In genomic region chr15:10631541-10631940, GRCm38 (mm10) we compare ENCODE assay signal across 22 mouse cellular contexts.
DNase-seq lines count a peak whose midpoint lies in the region; ATAC-seq and TF ChIP-seq lines count a peak whose summit lies in the region.
"Had no signal": no experiment of that assay in that cellular context is flagged by ENCODE, and none has a peak within 500 bp of the region (broad histone marks: within the 10 kb centered on the region; RNA-seq: fewer than 3 reads in every experiment).

No protein-coding gene starts in this region.

- peaks cover 4% of the 10 kb centered on the region for H3K4me1 ChIP-seq in ES-Bruce4 (ENCODE audit: control insufficient read depth, insufficient read depth, low read length)

- no peak overlapping the region for H3K9ac ChIP-seq in ES-Bruce4 (ENCODE audit: low read depth, poor library complexity, severe bottlenecking)
- H3K9ac ChIP-seq: embryonic facial prominence, embryonic 12.5 days; embryonic facial prominence, embryonic 15.5 days; forebrain, postnatal 0 days; hindbrain, embryonic 13.5 days; intestine, embryonic 15.5 days had no signal

- peak; percentile 44 for DNase-seq in ES-CJ7 (ENCODE audit: low read depth, low spot score)
- DNase-seq in ZHBTc4 (ENCODE audit: low read depth, low spot score): peak; percentile 74
- no peak for DNase-seq in thymus, postnatal 14 days
- no peak for DNase-seq in right cerebral cortex, postnatal 36 days (ENCODE audit: low spot score in 2 of 2)
- DNase-seq: adrenal gland, postnatal 10 days; adrenal gland, postnatal 36 days; cerebellum, adult 18-20 months; cerebellum, adult 9-10 months; cerebellum, postnatal 14 days; forebrain, postnatal 0 days; gastrocnemius, adult 2 months; gastrocnemius, postnatal 14 days; heart, adult 2 months had no signal

- no peak for TF ChIP-seq CTCF in ES-Bruce4 (IDR thresholded peaks at IDR 0.05; ENCODE audit: low read depth, low read length)

- H3K4me3 ChIP-seq in ES-Bruce4 (ENCODE audit: low read depth, low read length): no peak overlapping the region
- H3K4me3 ChIP-seq: embryonic facial prominence, embryonic 12.5 days; embryonic facial prominence, embryonic 15.5 days; gastrocnemius, adult 2 months; heart, adult 2 months; hindbrain, embryonic 13.5 days; intestine, embryonic 15.5 days had no signal

- peak overlapping the region; percentile 57 for H3K27ac ChIP-seq in ES-Bruce4 (ENCODE audit: insufficient read depth, low read length)
- H3K27ac ChIP-seq: embryonic facial prominence, embryonic 12.5 days; gastrocnemius, adult 2 months; heart, adult 2 months; hindbrain, embryonic 13.5 days; intestine, embryonic 15.5 days had no signal

- no peak for TF ChIP-seq EP300 in ES-Bruce4 (IDR thresholded peaks at IDR 0.05; ENCODE audit: insufficient read depth, low read depth, low read length)

- no peaks in the 10 kb centered on the region for H3K9me3 ChIP-seq in ES-Bruce4 (replicated peaks; ENCODE audit: control insufficient read depth, insufficient read depth, low read length, poor library complexity, severe bottlenecking)
- H3K9me3 ChIP-seq: embryonic facial prominence, embryonic 12.5 days; embryonic facial prominence, embryonic 15.5 days; hindbrain, embryonic 13.5 days; intestine, embryonic 15.5 days had no signal

- no peak for TF ChIP-seq POLR2A in ES-Bruce4 (IDR thresholded peaks at IDR 0.05; ENCODE audit: insufficient read depth, low read length)

- peaks cover 2% of the 10 kb centered on the region; the same call in 1 of the 2 replicates for H3K36me3 ChIP-seq in ES-Bruce4 (ENCODE audit: control insufficient read depth, insufficient read depth, low read length, poor library complexity, severe bottlenecking)
- H3K36me3 ChIP-seq: intestine, embryonic 15.5 days had no signal

- H3K27me3 ChIP-seq in ES-Bruce4 (ENCODE audit: control insufficient read depth, insufficient read depth, low read length, poor library complexity, severe bottlenecking): no peaks in the 10 kb centered on the region
- H3K27me3 ChIP-seq: embryonic facial prominence, embryonic 12.5 days; embryonic facial prominence, embryonic 15.5 days; hindbrain, embryonic 13.5 days; intestine, embryonic 15.5 days had no signal

- no peak for ATAC-seq in granulocyte monocyte progenitor cell, adult 5-6 weeks (replicated peaks; ENCODE audit: poor library complexity, severe bottlenecking)
- ATAC-seq: CD4-positive, CD25-positive, alpha-beta regulatory T cell, adult 4 months; forebrain, embryonic 14.5 days; forebrain, postnatal 0 days; hindbrain, embryonic 16.5 days; intestine, embryonic 15.5 days had no signal

Comparison
In these comparisons a context has a peak if more than half of its experiments do, and no peak if none do; other contexts are left out.
1. DNase-seq: peak in ES-CJ7 (single experiment) and ZHBTc4 (single experiment); none in thymus, postnatal 14 days (single experiment) and right cerebral cortex, postnatal 36 days (0 of 2).